Mouse (Mus musculus): ENCODE results near the gene Timm17b. TPM values are rescaled to one million over a fixed set of nuclear protein-coding genes. Genes with fewer than 3 reads are reported as not detected.
"Not testable (repeated sequence)": the region's sequence is repeated elsewhere in the genome, so short reads cannot be mapped to it uniquely, and the experiment has no call there.

The Timm17b gene
- polyA plus RNA-seq, 1 experiment from 2014 or later = 155 TPM

- H3K9ac ChIP-seq = peak overlapping the region; percentile 37
- no peak overlapping the region for H3K27ac ChIP-seq
- H3K4me1 ChIP-seq = 0 out of 2 replicates have a peak, but pooled peaks cover 6% of the 10 kb centered on the region
- H3K4me2 ChIP-seq = peak overlapping the region; percentile 82
- H3K27me3 ChIP-seq = no peaks in the 10 kb centered on the region
- peak overlapping the region; percentile 46 for H3K4me3 ChIP-seq
- H3K9me3 ChIP-seq = no peaks in the 10 kb centered on the region
- peak; percentile 14; the same call in 1 of the 2 replicates for ATAC-seq (ENCODE audit: borderline replicate concordance, extremely low read depth, low FRiP score, low TSS enrichment)
- H3K36me3 ChIP-seq = peaks cover 4% of the 10 kb centered on the region; the same call in 1 of the 2 replicates
- 34% methylated on average over 21 of the region's 21 CpGs for WGBS
Measured at GRCm38 (mm10) chrX:7878495-7878894, 20.7 kb upstream of the Timm17b start.

GRCm38 (mm10) chrX:7879819-7880218 is 19.3 kb upstream of the Timm17b start:
- Histone ChIP-seq H3K4me3 (no peak overlapping the region), H3K4me1 (0 out of 2 replicates have a peak, but pooled peaks cover 6% of the 10 kb centered on the region), H3K9me3 (no peaks in the 10 kb centered on the region), H3K4me2 (peak overlapping the region; percentile 82), H3K9ac (no peak overlapping the region), H3K27ac (no peak overlapping the region), H3K36me3 (no peaks in the 10 kb centered on the region), H3K27me3 (no peaks in the 10 kb centered on the region)
- 4% methylated on average over 11 of the region's 11 CpGs for WGBS
- ATAC-seq (ENCODE audit: borderline replicate concordance, extremely low read depth, low FRiP score, low TSS enrichment) = peak; percentile 15; the same call in 1 of the 2 replicates

- WGBS = 7% methylated on average over 44 of the region's 49 CpGs
- peak; percentile 92 for ATAC-seq (ENCODE audit: borderline replicate concordance, extremely low read depth, low FRiP score, low TSS enrichment)
- H3K36me3 ChIP-seq = no peaks in the 10 kb centered on the region
- H3K27me3 ChIP-seq = no peaks in the 10 kb centered on the region
- 0 out of 2 replicates have a peak, but pooled peaks cover 6% of the 10 kb centered on the region for H3K4me1 ChIP-seq
- peak within 1 kb of the TSS; percentile 62 for H3K4me2 ChIP-seq
- no peaks in the 10 kb centered on the region for H3K9me3 ChIP-seq
- peak within 1 kb of the TSS; percentile 62 for H3K4me3 ChIP-seq
- H3K9ac ChIP-seq = peak within 1 kb of the TSS; percentile 32
- H3K27ac ChIP-seq = peak within 1 kb of the TSS; percentile 85
Measured at GRCm38 (mm10) chrX:7883841-7884567, 15.2 kb upstream of the Timm17b start, which contains the start of gene Slc35a2. Gene Slc35a2 (plus strand): TSS chrX:7884028.

GRCm38 (mm10) chrX:7898211-7898610 is 946 bp upstream of the Timm17b start:
- peak overlapping the region; percentile 75; the same call in 1 of the 2 replicates for H3K27ac ChIP-seq
- no peak for ATAC-seq (ENCODE audit: borderline replicate concordance, extremely low read depth, low FRiP score, low TSS enrichment)
- peak overlapping the region; percentile 58 for H3K4me2 ChIP-seq
- H3K9ac ChIP-seq = peak overlapping the region; percentile 32
- peak overlapping the region; percentile 60 for H3K4me3 ChIP-seq
- H3K36me3 ChIP-seq = peaks cover 6% of the 10 kb centered on the region; the same call in 1 of the 2 replicates
- H3K4me1 ChIP-seq = no peaks in the 10 kb centered on the region
- H3K9me3 ChIP-seq = no peaks in the 10 kb centered on the region
- WGBS = 23% methylated on average over 12 of the region's 13 CpGs
- H3K27me3 ChIP-seq = no peaks in the 10 kb centered on the region

GRCm38 (mm10) chrX:7904441-7904840 is 5.3 kb downstream of the Timm17b start:
- 0 out of 2 replicates have a peak, but pooled peaks cover 3% of the 10 kb centered on the region for H3K36me3 ChIP-seq
- H3K9me3 ChIP-seq = no peaks in the 10 kb centered on the region
- H3K9ac ChIP-seq = no peak overlapping the region
- H3K4me2 ChIP-seq = no peak overlapping the region
- H3K4me1 ChIP-seq = no peaks in the 10 kb centered on the region
- H3K27ac ChIP-seq = no peak overlapping the region
- no peak overlapping the region for H3K4me3 ChIP-seq
- ATAC-seq (ENCODE audit: borderline replicate concordance, extremely low read depth, low FRiP score, low TSS enrichment) = no peak
- 88% methylated on average over 5 of the region's 5 CpGs for WGBS
- no peaks in the 10 kb centered on the region for H3K27me3 ChIP-seq

- H3K27ac ChIP-seq = no peak within 1 kb of the TSS
- H3K4me3 ChIP-seq = no peak within 1 kb of the TSS
- 0 out of 2 replicates have a peak, but pooled peaks cover 3% of the 10 kb centered on the region for H3K36me3 ChIP-seq
- no peaks in the 10 kb centered on the region for H3K4me1 ChIP-seq
- no peaks in the 10 kb centered on the region for H3K27me3 ChIP-seq
- H3K9me3 ChIP-seq = no peaks in the 10 kb centered on the region
- no peak for ATAC-seq (ENCODE audit: borderline replicate concordance, extremely low read depth, low FRiP score, low TSS enrichment)
- H3K9ac ChIP-seq = no peak within 1 kb of the TSS
- H3K4me2 ChIP-seq = no peak within 1 kb of the TSS
- 79% methylated on average over 5 of the region's 5 CpGs for WGBS
Measured at GRCm38 (mm10) chrX:7907735-7908134, 8.6 kb downstream of the Timm17b start, which contains the start of gene Gm10491. Gene Gm10491 (minus strand): TSS chrX:7907835.

GRCm38 (mm10) chrX:7909242-7909641 is 10.1 kb downstream of the Timm17b start, which contains the start of gene Gm10490:
Gene Gm10490 (plus strand): TSS chrX:7909542.
- H3K4me2 ChIP-seq; ATAC-seq (ENCODE audit: borderline replicate concordance, extremely low read depth, low FRiP score, low TSS enrichment); H3K27me3 ChIP-seq; H3K9me3 ChIP-seq; H3K4me1 ChIP-seq; H3K9ac ChIP-seq; H3K27ac ChIP-seq; H3K36me3 ChIP-seq; H3K4me3 ChIP-seq: not testable (repeated sequence)
- 85% methylated on average over 4 of the region's 4 CpGs for WGBS

- 50% methylated on average over 6 of the region's 6 CpGs for WGBS
- H3K9ac ChIP-seq = no peak overlapping the region
- no peak for ATAC-seq (ENCODE audit: borderline replicate concordance, extremely low read depth, low FRiP score, low TSS enrichment)
Measured at GRCm38 (mm10) chrX:7910473-7910872, 11.3 kb downstream of the Timm17b start.

GRCm38 (mm10) chrX:7915669-7916068 is 16.5 kb downstream of the Timm17b start:
- H3K4me1 ChIP-seq; H3K36me3 ChIP-seq; H3K4me2 ChIP-seq; H3K9me3 ChIP-seq; ATAC-seq (ENCODE audit: borderline replicate concordance, extremely low read depth, low FRiP score, low TSS enrichment); H3K4me3 ChIP-seq; H3K9ac ChIP-seq; H3K27ac ChIP-seq: not testable (repeated sequence)
- WGBS = 22% methylated on average over 3 of the region's 3 CpGs
- peaks cover 15% of the 10 kb centered on the region for H3K27me3 ChIP-seq

More at GRCm38 (mm10) chrX:7910473-7910872, 11.3 kb downstream of the Timm17b start:
- no peaks in the 10 kb centered on the region for H3K9me3 ChIP-seq
- H3K4me2 ChIP-seq = no peak overlapping the region
- 0 out of 2 replicates have a peak, but pooled peaks cover 3% of the 10 kb centered on the region for H3K36me3 ChIP-seq
- no peak overlapping the region for H3K4me3 ChIP-seq
- no peaks in the 10 kb centered on the region for H3K4me1 ChIP-seq
- H3K27me3 ChIP-seq = no peaks in the 10 kb centered on the region
- H3K27ac ChIP-seq = no peak overlapping the region

- WGBS = 73% methylated on average over 6 of the region's 6 CpGs
- not testable (repeated sequence) for H3K27ac ChIP-seq; H3K36me3 ChIP-seq; H3K9me3 ChIP-seq; H3K4me2 ChIP-seq; H3K9ac ChIP-seq; H3K4me3 ChIP-seq; H3K4me1 ChIP-seq; ATAC-seq (ENCODE audit: borderline replicate concordance, extremely low read depth, low FRiP score, low TSS enrichment)
- peaks cover 38% of the 10 kb centered on the region for H3K27me3 ChIP-seq
Measured at GRCm38 (mm10) chrX:7917960-7918359, 18.8 kb downstream of the Timm17b start.

GRCm38 (mm10) chrX:7919601-7920383 is 20.6 kb downstream of the Timm17b start, which contains the start of gene Pcsk1n:
Gene Pcsk1n (plus strand): TSS chrX:7919822.
- Histone ChIP-seq H3K4me1 (0 out of 2 replicates have a peak, but pooled peaks cover 5% of the 10 kb centered on the region), H3K27me3 (peaks cover 54% of the 10 kb centered on the region), H3K36me3 (no peaks in the 10 kb centered on the region), H3K9ac (no peak within 1 kb of the TSS), H3K4me2 (0 out of 2 replicates have a peak within 1 kb of the TSS, but pooled peaks have one; percentile 18), H3K27ac (no peak within 1 kb of the TSS), H3K9me3 (no peaks in the 10 kb centered on the region), H3K4me3 (0 out of 2 replicates have a peak within 1 kb of the TSS, but pooled peaks have one; percentile 7)
- no peak; the same call in 1 of the 2 replicates for ATAC-seq (ENCODE audit: borderline replicate concordance, extremely low read depth, low FRiP score, low TSS enrichment)
- WGBS = 14% methylated on average over 36 of the region's 40 CpGs

Data from lung, embryonic 15.5 days (tissue).